Mouse (Mus musculus) A20 (cell line): ENCODE measurements around the gene Fat2.

ENCODE experiments used
- DNase-seq: peaks from one replicate; pipeline ENCODE4 v3.0.0-alpha.2; 2011; ENCODE audit warnings: low read depth, low spot score

The Fat2 gene

DNA sequence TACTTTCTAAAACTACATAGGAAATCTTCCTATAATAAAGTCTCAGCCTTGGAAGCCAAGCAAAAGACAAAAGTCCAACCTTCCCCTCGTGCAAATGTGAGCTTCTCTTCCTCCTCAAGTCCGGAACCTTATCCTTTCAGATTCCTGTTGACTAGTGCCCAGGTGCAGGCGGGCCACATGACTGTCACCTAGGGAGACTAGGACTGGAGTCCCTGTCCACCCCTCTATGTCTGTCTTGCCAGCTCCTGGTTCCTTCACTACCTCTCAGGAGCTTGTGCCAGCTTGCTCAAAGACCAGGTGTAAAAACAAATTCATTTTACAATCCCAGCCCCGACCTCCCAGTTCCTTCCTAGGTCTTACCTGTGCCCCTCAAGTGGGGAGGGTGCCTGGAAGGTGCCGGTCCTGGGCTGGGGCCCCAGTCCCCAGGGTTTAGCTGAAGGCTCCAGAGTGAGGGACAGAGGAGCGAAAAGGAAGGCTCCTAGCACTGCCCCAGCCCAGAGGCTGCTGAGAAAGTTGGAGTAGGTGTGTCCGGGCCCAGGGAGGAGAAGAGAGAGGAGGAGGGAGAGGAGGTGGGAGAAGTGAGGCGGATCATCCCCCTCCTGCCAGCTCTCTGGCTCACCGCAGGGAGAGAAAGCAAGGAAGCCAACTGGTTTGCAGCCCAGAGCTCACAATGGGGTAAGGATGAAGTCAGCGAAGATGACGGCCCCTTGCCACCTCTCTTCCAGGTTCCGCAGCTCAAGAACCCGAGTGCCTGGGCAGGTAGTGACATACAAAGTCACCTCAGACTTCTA is at the start of gene Fat2:
Gene Fat2 (minus strand): TSS at position 464 of the 791 bp plus-strand sequence.
- DNase-seq = no peak

DNA sequence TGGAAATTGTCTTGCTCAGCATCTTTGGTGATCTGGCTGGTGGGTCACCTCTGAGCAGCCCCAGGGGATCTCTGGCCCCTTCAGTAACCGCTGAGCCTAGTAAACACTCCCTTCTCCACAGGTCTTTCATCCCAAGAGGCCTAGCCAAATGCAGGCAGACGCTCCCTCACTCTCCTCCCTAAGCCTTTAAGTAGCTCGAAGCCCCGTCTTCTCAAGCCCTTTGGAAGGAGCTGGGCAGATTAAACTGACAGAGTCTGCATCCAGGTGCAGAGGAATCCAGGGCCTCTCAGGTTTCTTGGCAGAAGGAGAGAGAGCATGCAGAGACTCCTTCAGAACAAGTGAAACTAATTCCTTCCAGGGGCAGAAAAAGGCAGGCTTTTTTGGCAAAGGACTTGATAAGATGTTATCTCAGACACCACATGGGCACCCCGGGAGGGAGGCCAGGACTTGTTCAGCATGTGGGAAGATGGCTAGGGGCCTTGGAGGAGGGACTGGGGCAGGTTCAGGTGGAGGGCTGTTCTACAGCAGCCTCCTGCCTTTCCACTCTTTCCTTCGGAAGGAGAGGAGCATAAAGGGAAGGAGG is 47.2 kb upstream of the Fat2 start:
- no peak for DNase-seq

DNA sequence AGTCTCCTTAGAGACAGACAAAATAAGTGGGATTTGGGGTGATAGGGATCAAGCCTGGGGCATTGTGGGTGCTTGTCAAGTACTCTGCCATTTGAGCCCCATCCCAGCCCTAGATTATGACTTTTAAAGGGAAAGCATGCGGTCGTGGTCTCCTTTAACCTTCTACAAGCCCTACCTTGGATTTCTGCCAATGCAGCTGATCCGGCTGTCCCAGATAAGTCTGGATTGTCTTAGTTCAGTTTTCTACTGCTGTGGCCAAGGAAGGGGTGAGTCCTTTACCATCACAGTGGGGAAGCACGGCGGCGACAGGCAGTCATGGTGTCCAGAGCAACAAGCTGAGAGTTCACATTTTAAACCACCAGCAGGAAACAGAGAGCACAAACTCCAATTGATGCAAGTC is 44.5 kb upstream of the Fat2 start:
- no peak for DNase-seq

DNA sequence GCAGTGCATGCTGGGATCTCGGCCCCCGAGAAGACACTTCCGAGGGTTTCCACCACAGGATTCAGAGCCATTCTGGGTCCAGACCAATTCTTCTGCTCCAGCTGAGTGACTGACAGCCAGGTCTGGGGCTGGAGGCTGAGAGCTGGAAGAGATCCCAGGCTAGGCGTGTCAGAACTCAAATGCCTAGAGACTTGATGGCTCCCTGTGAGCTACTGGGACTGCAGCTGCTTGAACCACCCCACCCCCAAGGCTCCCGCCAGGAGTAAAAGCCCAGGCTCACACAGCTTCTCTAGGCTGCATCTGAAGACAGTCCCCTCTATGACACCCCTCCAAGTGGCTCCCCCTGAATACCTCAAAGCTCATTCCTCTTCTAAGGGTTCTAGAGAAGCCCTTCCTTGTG is 42.0 kb upstream of the Fat2 start:
- DNase-seq = no peak

DNA sequence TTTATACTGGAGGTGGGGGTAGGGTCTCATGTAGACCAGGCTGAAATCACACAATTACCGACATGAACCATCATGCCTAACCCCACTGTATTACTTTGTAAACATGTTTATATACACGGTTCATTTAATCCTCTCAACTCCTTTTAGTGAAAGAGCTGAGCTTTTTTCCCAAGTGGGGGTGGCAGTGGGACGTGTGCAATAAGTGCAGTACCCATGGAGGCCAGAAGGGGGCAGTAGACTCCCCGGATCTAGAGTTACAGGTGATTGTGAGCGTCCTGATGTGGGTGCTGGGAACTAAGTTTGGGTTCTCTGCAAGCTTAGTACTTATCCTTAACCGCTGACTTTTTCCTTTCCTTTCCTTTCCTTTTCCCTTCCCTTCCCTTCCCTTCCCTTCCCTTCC is 37.5 kb upstream of the Fat2 start:
- peak; percentile 41 for DNase-seq

DNA sequence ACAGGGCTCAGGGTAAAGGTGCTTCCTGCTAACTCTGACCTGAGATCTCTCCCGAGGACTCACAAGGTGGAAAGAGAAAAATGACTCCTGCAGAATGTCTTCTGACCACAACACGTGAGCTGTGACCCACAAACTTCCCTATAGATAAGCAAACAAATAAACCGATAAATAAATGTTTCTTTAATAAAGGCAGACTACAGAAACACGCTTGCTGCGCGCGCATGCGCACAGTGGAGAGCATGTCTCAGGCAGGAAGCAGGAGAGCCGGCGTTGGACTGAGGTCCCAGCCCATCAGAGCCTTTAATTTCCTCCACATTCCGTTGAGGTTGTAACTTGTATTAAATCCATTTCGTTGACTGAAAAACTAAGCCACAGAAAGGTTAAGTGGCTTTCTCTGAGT is 37.0 kb upstream of the Fat2 start:
- DNase-seq = no peak

DNA sequence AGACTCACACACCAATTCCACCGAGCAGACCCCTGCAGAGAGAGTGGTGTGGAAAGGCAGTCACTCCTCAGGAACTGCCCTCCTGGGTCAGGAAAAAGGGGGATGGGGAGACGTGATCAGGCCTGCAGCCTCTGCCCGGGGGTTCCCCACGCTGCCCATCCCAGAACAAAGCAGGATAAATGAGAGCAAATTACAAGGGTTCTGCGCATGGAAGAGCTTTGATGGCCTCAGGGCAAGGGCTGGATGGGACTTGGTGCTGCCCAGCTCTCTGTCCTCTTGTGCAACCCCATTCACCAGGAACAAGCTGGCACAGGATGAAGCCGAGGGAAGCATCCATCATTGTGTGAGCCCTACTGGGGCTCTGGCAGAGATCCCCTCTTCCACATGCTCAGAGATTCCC is 35.6 kb upstream of the Fat2 start:
- DNase-seq = no peak

DNA sequence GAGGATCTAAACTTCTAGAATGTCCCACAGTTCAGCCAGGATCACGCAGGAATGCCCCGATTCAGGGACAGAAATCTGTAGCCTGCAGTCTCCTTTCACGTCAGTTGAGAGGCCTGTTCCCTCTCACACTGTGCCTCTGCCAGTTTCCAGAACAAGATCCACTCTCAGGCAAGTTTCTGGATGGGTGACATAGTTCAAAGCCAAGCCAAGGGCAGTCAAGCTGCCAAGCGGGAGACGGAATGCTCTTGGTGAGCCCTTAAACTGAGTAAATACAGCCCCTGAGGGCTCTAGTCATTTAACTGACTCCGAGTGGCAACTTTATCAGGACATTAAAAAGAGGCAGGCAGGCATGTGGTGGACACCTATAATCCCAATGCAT is 32.7 kb upstream of the Fat2 start:
- no peak for DNase-seq

DNA sequence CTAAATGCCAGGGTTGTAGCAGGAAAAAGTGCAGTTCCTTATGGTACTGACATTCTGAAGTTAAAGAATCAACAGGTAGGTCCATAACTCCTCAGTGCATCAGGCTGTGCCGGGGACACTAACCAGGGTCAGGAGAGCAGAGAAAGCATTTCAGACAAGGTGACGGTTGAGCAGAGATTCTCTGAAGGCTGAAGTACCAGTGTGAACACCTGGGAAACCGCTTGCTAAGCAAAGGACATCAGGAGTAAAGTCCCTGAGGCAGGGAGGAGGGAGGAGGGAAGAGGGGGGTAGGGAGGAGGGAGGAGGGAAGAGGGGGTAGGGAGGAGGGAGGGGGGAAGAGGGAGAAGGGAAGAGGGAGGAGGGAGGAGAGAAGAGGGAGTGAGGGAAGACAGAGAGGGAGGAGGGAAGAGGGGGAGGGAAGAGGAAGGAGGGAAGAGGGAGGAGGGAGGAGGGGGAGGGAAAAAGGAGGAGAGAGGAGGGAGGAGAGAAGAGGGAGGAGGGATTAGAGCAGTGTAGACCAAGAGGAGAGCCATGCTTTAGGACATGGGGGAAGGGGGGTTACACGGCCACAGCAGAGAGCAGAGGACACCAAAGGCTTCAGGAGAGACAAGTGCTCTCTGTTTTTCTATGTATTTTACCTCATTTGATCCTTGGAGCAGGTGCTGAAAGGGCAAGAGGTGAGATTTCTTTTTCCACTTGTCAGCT is 32.2 kb upstream of the Fat2 start:
- no peak for DNase-seq

DNA sequence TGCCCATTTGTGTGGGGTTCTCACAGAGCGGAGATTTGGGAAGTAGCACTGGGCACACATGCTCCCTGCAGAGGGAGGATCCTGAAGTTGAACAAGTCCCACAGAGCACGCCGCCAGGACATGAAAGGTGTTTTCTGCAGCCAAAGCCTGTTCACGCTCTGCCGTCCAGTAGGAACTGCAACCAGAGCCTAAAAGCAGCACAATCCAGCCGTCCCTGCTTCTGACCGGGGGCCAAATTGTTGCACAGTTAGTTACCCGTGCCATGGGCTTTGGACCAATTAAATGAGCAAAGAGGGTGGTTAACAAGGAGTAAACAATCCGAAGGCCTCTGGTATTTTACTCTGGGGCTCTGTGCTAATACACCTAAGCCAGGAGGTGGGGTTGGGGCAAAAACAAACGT is 31.4 kb upstream of the Fat2 start:
- no peak for DNase-seq

DNA sequence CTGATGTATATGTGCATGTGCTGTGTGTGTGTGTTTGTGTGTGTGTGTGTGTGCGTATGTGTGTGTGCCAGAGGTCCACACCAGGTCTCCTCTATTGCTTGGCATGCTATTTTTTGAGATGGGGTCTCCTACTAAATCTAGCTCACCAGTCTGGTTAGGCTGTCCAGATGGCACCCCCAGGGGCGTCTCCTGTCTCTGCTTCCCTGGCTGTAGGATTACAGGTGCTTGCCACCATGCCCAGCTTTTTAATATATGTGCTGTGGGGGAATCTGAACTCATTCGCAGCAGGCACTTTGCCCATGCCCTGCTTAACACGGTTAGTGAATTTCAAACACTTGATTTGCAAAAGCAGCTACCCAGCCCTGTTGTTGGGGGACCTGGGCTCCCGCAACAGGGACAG is 29.5 kb upstream of the Fat2 start:
- no peak for DNase-seq

DNA sequence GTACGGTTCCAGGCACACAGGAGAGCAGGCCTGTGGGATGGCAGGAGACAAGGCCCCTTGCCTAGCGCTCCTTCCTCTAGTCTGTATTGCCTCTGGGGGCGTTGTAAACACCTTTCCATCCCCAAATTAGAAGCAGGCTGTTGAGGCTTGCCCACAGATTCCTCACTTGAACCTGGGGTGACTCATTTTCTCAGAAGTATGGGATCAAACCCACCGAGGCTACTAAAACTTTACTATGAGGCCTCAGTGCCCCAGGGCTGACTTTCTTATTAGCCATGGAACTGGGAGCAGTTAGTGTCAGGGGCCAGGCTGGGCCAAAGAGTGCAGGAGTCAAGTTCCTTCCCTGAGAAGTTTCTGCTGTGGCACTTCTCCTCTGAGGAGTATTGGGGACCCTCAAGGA is 28.9 kb upstream of the Fat2 start:
- no peak for DNase-seq

DNA sequence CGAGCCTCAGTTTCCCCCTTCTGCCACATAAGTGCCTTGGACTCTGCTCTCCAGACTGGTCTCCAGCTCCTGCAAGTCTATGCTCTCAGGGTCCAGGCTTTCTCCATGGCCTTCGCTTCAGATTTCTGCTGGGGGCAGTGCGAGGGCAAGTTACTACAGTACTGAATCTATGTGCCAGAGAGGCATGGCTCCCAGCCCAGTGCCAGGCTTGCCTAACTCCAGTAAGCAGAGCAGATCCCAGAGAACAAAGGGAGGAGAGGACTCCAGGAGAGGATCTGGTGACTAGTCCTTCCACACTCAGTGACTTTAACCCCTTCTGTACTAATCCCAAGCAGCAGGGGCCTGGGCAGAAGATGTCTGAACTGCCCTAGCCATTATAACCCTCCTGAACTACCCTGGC is 28.3 kb upstream of the Fat2 start:
- DNase-seq = no peak

DNA sequence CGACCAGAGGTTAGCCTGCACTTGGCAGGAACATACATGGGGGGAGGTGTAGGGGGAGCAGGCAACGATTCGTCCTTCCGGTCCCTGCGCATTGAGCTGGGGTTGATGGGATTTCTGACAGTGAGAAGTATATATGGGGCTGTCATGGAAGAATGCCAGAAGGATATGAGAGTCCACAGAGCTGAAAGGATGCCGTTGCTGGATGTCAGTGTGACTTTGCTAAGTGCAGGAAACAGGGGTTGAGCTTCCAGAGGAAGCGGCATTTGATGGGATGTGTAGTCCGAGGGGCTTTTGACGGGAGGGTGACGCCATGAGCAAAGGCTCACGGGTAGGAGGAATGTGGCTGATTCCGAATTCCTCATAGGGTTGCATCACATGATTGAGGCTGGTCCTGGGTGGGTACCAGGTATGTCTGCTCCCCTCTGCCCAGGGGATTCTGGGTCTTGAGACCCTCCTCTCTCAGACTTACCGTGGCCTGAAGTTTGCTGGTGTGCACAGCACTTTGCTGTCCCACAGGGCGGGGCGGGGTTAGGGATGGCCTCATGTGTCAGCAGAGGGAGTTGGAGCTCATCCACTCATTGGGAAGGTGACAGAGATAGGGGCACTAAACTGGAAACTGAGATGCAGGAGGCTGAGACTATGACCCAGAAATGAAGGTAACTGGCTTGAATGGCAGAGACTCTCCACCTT is 21.9 kb upstream of the Fat2 start:
- DNase-seq = no peak

DNA sequence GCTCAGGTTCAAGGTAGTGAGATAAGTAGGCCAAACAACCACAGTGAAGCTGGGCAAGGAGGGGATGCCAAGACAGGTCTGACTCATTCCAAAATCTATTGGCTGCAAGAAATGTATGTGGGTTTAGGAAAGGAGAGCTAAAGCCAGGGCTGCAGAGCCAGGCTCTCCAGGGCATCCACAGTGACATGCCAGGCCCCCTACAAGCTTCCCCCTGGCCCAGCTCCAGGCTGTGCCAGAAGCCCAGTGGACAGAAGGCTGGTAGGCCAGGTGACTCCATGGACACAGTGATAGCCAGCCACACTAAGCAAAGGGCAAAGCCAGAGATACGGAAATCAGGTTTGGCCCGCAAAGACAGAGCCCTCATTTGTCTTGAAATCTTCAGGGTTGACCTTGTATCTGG is 20.5 kb upstream of the Fat2 start:
- no peak for DNase-seq

DNA sequence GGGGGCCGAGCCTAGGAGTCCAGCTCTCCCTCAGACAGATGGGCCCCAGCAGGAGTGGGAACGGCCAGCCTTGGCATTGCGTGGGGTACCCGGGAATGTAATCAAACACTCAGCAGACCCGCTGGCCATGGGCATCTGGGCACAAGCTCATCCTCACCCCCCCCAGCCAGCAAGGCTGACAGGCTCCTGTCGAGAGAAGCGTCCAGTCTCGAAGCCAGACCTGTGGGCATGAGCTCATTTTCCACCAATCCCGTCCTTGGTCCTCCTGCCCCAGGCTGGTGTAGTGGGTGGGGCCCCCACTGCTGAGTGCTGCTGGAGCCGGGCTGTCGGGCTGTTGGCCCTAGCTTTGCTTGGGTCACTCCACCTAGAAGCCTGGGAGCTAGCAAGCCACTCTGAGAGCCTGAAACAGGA is 5.6 kb upstream of the Fat2 start:
- DNase-seq = no peak

DNA sequence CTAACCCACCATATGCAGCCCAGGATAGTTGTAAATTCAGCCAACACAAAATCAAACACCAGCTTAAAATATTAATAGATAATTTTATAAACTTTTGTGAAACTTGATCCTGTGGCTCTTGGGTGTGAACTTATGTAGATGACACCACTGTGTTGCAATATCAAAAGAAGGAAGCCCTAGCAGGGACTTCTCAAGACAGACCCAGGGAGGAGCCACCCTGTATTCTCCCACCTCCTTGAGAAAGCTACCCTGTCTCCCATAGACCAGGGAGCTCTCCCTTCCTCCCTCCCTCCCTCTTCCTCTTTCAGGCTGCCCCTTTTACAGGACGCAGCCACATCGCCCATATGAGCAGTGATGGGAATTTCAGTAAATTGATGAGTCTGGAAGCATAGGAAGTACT is 4.4 kb upstream of the Fat2 start:
- DNase-seq = no peak

DNA sequence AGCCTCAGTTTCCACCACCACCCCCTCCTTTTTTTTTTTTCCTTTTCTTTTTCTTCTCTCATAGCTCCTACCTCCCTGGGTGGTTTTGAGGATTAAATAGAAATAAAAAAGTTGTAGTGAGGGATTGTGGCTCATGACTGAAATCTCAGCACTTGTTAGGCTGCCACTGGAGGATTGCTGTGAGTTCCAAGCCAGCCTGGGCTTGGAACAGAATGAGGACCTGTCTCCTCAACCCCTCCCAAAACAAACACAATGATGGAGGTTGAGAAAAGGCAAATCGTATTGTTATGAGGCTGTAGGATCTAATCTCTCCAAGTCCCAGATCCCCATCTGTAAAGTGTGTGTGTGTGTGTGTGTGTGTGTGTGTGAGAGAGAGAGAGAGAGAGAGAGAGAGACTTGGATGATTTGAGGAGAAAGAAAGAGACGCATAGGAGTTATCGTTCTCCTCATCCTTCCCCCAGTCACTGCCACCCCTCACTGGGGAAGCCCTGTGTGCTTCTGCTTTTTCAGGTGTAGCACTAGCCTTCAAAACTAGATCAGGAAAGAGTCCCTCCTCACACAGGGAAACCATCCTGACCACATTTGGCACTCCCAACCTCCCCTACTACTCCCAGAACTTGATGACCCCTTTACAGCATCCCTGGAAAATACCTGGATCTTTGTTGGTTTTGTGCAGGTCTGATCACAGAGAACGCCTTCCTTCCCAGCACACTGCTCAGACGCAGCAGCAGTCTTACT is 837 bp upstream of the Fat2 start:
- no peak for DNase-seq

DNA sequence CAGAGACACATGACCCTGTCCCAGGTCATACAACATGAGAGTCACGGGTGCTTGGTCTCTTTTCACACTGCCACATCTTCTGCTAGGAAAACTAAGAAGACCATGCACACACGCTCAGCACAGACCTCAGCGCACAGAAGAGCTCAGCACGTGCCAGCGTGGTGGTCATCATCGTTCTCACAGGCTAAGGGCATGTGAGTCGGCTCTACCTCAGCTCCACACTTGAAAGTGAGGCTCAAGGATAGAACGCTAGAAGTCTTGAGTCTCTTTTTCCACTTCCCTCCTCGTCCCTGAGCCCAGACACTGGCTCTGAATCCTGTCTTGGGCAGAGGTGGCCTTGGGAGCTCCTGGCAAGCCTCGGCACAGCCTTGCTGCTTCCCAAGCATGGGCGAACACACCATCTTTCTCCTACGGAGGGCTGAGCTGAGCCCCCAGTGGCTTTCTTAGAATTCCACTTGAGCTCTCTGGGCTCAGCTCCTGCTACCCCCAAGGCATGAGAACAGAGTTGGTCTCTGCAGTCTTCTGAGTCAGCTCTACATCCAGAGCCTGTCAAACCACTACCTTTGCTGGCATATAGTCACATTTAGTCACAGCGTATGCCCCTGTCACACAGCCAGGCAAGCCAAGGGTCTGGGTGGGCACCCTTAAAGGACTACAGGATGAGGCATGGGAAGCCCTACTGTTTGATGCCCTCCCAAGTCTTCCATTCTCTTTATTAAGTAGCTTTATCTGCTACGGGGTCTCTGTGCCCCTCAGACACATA is 869 bp downstream of the Fat2 start:
- no peak for DNase-seq

DNA sequence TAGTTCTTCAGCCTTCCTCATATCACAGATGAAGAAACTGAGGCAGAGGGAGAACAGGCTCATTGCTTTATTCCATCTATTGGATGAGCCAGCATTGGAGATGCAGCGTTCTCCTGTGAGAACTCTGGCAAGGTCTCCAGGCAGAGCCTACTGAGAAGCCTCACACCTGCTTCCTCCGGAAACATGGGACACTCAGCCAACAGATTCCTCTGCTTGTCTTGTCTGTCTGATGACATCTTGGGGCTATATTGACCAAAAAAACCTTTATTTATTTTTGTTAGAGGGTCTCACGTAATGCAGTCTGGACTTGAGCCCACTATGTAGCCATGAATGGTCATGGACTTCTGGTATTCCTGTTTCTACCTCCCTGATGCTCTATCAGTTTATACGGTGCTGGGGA is 1.8 kb downstream of the Fat2 start:
- no peak for DNase-seq

DNA sequence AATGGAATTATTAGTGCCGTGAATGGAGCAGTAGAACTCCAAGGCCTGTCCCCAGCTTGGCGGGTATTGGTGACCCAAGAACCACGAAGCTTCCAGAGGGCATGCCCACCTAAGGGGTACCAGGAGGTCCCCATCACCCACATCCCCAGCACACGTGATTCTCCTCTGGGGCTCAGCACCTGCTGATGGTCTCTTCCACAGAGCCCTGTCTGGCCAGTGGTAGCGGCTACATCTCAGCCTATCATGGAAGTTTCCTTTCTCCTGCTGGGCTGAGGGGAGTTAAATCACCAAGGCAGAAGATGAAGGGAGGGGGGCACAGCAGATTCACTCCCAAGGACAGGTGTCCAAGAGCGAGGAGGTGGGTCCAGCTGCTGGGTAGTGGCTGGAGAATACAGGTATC is 2.3 kb downstream of the Fat2 start:
- no peak for DNase-seq
